Mouse (Mus musculus) CH12.LX (cell line): ENCODE results near the gene Vta1.

ENCODE experiments used
- CTCF ChIP-seq, 2 experiments: IDR thresholded peaks in 1 of 2; conservative IDR thresholded peaks in 1 of 2; 2 replicates each; pipeline ENCODE4 v1.5.1; 2011 to 2012; ENCODE audit warnings: low read depth in 2 of 2, low read length in 2 of 2, improper control_type of control experiment in 1 of 2, inconsistent platforms in 1 of 2, mild to moderate bottlenecking in 1 of 2, moderate library complexity in 1 of 2
- E2F4 ChIP-seq: IDR thresholded peaks from 2 replicates; pipeline ENCODE4 v1.6.1; 2011; ENCODE audit warnings: low read depth, low read length, improper control_type of control experiment; ENCODE audit not compliant: insufficient replicate concordance
- MEF2A ChIP-seq: IDR thresholded peaks from 2 replicates; pipeline ENCODE4 v1.6.1; 2014; ENCODE audit warnings: low read depth, mild to moderate bottlenecking, inconsistent platforms, low read length, improper control_type of control experiment, borderline replicate concordance
- SIN3A ChIP-seq: IDR thresholded peaks from 2 replicates; pipeline ENCODE4 v1.6.1; 2012; ENCODE audit warnings: low read length, improper control_type of control experiment, inconsistent platforms

GRCm38 (mm10) chr10:14685663-14686062, 19.7 kb downstream of the Vta1 start:
- TF ChIP-seq SIN3A (no peak), E2F4 (no peak), CTCF (conservative IDR thresholded peaks at IDR 0.05 in 1 of 2, IDR thresholded peaks at IDR 0.05 in 1 of 2; ENCODE audit: low read depth in 2 of 2, low read length in 2 of 2) (peak in 1 of 2 experiments; percentile 24; a peak in 1 of 4 replicates), MEF2A (no peak)
